Mouse (Mus musculus): Measurements from ENCODE around the gene Znrf2.

GRCm38 (mm10) chr6:54815428-54816130 lies 1.1 kb upstream of the Znrf2 start:
- TF ChIP-seq CTCF (IDR thresholded peaks at IDR 0.05) (no peak), POLR2A (IDR thresholded peaks at IDR 0.05; ENCODE audit: insufficient read depth, low read depth, low read length) (no peak)
